Mouse (Mus musculus) Patski (cell line): ENCODE results near the gene B3gnt9. TPM values are rescaled to one million over a fixed set of nuclear protein-coding genes. Genes with fewer than 3 reads are reported as not detected.
"Not testable (repeated sequence)": the region's sequence is repeated elsewhere in the genome, so short reads cannot be mapped to it uniquely, and the experiment has no call there.

Experiments used
- ATAC-seq: fragments of 100-300 bp; one replicate; pipeline ENCODE4 v1.8.0; 2021
- CTCF ChIA-PET: fragments of 350-600 bp; sonication (Branson Sonifier 250); formaldehyde crosslinking; loops from one replicate; lab custom pipeline; 2022; ENCODE audit warnings: inconsistent platforms; lab: Charles Lee
- POLR2A ChIA-PET: fragments of 350-600 bp; sonication (Branson Sonifier 250); formaldehyde crosslinking; loops from one replicate; lab custom pipeline; 2022; ENCODE audit warnings: antibody characterized with exemption, inconsistent platforms; lab: Charles Lee
- DNase-seq: peaks from one replicate; pipeline ENCODE4 v3.0.0-alpha.2; 2011; ENCODE audit warnings: low read depth, low spot score
- H3K27me3 ChIP-seq: fragments of 371-371 bp; one replicate; pipeline ENCODE4 v1.5.1; 2021
- CTCF ChIP-seq: fragments of 100-300 bp; IDR thresholded peaks from one replicate; pipeline ENCODE4 v1.5.1; 2021
- in situ Hi-C: fragments of 300-500 bp; cut with MboI; formaldehyde crosslinking; loops from 3 replicates; pipeline ENCODE4 v1.11.1; 2018; ENCODE audit warnings: low pct_unique_long_range_greater_than_20kb, mixed read lengths
- polyA plus RNA-seq: library from polyadenylated mRNA; unstranded; gene quantifications from one replicate; pipeline ENCODE4 v1.2.3, GENCODE M21; 2021

B3gnt9 gene
- polyA plus RNA-seq, 1 experiment from 2014 or later, result 2.1 TPM

DNA sequence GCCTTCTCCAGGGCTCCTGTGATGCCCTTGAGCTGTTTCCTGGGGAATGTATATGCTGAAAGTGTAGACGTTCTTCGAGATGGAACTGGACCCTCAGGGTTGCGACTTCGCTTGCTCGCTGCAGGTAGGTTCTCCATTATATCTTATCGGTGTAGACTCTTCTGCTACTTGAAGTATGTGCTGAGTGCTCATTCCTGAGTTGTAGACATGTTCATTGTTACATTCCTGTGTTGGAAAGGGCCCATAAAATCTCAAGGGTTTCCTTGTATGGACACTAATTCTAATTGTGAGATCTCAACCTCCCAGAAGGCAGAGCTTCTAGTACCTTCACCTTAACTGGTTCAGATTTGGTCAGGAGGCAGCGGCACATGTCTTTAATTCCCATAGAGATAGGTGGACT, 13.9 kb downstream of the B3gnt9 start:
- no peaks in the 10 kb centered on the region for H3K27me3 ChIP-seq
- ChIA-PET CTCF (interaction anchor here (1.2 to 2.3 kb wide), 3 partner anchors 10 to 39 kb away, joined by 3 to 6 read pairs (median 4); no protein-coding TSS in a partner anchor), POLR2A (no interaction called here)
- DNase-seq (no peak), ATAC-seq (no peak)
- in situ Hi-C loops, result no loop called here
- TF ChIP-seq CTCF, result no peak

DNA sequence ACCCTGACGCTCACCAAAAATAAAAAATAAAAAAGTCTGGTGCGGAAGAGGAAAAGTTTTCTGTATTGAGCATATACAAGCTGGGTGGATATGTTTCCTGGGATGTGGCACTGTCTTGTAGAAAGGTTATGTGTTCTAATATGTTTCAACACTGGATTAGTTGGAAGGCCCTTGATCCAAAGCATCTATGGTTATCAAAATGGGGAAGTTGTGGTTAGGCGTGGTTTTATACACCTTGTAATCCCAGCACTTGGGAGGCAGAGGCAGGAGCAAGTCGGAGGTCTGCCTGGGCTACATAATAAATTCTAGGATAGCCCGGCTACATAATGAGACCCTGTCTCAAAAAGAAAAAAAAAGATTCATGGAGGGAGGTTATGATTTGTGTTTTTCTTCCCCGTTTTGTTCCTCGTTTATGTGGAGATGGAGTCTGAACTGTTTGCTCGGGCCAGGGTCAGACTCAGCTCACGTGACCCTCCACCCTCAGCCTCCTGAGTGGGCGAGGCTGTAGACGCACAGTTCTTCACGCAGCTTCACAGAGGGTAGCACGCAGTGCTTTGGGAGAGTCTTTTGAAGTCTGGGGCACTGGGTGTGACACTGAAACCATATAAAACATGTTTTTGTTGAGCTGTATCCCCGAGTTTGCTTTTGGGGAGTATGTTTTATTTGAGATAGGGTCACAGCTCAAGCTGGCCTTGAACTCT, 17.4 kb downstream of the B3gnt9 start:
- ATAC-seq, result no peak
- no peak for DNase-seq
- in situ Hi-C loops, result no loop called here

DNA sequence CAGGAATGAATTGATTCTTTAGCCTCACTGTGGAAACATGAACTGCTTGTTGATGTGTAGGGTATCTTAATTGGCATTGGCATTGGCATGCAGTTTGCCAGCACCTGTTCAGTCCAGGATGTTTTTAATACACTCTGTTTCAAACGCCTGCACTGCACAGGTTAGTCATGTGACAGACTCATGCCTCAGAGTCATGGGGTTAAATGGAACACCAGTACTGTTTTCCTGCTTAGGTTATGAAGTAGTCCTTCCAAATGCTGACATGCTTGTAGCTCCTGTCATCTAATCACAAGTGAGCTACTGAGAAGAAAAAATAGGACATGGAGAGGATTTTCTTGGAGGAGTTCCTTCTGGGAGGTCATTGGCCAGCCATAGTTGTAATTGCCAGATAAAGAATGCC, 19.7 kb downstream of the B3gnt9 start:
- POLR2A ChIA-PET, result no interaction called here
- no peaks in the 10 kb centered on the region for H3K27me3 ChIP-seq
- in situ Hi-C loops, result no loop called here
- ATAC-seq (no peak), DNase-seq (no peak)
- TF ChIP-seq CTCF, result no peak
- CTCF ChIA-PET, result interaction anchor here (1.0 kb wide), 1 partner anchor 12 kb away, joined by 3 read pairs; no protein-coding TSS in a partner anchor

More for the DNA sequence above, 17.4 kb downstream of the B3gnt9 start:
- no peak for TF ChIP-seq CTCF
- H3K27me3 ChIP-seq, result no peaks in the 10 kb centered on the region
- ChIA-PET POLR2A (interaction anchor here (0.6 kb wide), 1 partner anchor 125 kb away, joined by 6 read pairs; no protein-coding TSS in a partner anchor), CTCF (interaction anchor here (1.0 to 1.3 kb wide), 3 partner anchors 8 to 53 kb away, joined by 3 read pairs; partner anchors contain the start of gene D230025D16Rik)

DNA sequence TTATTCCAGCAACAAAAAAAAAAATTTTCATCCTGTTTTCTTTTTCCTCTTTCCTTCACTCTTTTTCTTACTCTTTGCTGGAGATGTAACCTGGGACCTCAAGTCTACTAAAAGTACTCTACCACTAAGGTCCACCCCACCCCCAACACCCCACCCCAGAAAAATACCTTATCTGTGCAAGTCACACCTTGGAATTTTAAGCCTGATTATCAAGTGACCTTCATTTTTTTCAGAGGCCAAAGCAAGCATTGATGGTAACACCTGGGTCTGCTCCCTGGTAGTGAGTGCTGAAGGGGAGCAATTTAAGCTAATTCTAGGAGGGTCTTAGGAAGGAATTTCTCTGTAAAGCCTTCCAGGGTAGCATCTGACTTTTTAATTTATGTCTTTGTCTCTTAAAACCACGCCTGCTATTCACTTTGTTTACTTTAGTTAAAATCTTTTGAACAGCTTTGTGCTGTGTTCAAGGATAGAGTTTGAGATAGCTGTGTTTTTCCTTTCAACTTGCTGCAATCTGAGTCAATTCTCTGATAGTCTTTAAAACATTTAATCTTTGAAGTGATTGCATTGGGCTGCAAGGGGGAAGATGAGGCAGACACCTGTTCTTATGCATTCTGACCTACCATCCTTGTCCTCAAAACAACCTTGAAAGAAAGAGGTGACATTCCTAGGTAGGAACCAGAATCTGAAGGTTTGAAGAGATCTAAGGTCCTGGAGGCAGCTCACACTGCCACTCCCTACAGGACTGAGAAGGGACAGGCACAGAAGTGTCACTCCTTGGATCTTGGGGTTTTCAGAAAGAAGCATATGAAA, 21.6 kb downstream of the B3gnt9 start:
- POLR2A ChIA-PET, result no interaction called here
- no peak for TF ChIP-seq CTCF
- CTCF ChIA-PET, result interaction anchor here (1.1 to 2.0 kb wide), 4 partner anchors 15 to 22 kb away, joined by 4 to 6 read pairs (median 4); partner anchors contain the start of gene B3gnt9
- DNase-seq (no peak), ATAC-seq (no peak)
- H3K27me3 ChIP-seq, result no peaks in the 10 kb centered on the region
- in situ Hi-C loops, result no loop called here

DNA sequence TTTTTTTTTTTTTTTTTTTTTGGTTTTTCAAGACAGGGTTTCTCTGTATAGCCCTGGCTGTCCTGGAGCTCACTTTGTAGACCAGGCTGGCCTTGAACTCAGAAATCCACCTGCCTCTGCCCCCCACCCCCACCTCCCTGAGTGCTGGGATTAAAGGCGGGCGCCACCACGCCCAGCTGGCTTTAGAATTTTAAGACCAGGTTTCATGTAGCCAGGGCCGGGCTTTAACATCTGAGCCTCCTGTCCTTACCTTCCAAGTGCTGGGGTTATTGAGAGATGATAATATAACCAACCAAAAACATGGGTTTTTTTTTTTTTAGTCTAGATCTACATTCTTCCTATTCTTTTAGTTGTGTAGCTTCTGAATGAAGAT, 22.6 kb downstream of the B3gnt9 start:
- in situ Hi-C loops, ATAC-seq, DNase-seq, H3K27me3 ChIP-seq, POLR2A ChIA-PET: not testable (repeated sequence)
- CTCF ChIA-PET, result interaction anchor here (1.4 to 2.0 kb wide), 3 partner anchors 14 to 21 kb away, joined by 4 to 6 read pairs (median 5); no protein-coding TSS in a partner anchor

DNA sequence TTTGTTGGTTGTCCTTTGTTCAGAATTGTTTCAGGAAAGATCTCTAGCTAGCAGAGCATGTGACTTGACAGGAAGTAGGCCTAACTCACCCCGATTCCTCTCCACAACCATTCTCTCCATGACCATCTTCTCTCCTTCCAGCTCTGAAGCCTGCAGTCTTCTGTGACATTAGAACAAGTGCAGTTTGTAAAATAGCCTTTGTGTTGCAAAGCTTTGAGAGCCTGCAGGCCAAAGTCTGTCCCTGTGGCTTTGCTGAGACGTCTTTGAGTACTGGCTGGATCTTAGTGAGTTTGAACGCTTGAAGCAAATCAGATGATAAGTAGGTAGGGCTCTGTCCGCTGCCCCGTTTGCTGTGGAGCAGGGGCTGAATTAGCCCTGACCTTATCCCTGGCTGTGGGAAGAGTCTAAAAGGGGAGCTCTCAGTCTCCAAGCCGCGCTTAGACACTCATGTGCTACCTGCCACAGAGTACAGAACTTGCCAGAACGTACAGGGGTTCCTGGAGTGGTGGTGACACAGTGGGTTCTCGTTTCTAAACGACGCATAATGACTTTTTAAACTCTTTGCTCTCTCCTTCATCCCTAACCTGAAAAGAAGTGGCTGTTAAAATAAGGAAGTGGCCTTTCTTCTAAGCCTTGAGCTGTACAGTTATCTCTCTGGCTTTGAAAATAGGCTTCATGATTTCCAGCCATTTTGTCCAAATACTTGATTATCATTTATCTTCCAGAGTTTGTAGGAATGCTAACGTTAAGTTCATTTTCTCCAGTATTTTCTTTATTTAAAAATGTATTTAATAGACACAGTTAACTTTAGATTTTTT, 23.2 kb downstream of the B3gnt9 start:
- no peak for ATAC-seq
- CTCF ChIA-PET, result interaction anchor here (1.4 to 2.4 kb wide), 4 partner anchors 10 to 93 kb away, joined by 5 to 6 read pairs (median 6); no protein-coding TSS in a partner anchor
- DNase-seq, result no peak
- POLR2A ChIA-PET, result no interaction called here
- H3K27me3 ChIP-seq, result no peaks in the 10 kb centered on the region
- in situ Hi-C loops, result no loop called here
- TF ChIP-seq CTCF, result no peak

DNA sequence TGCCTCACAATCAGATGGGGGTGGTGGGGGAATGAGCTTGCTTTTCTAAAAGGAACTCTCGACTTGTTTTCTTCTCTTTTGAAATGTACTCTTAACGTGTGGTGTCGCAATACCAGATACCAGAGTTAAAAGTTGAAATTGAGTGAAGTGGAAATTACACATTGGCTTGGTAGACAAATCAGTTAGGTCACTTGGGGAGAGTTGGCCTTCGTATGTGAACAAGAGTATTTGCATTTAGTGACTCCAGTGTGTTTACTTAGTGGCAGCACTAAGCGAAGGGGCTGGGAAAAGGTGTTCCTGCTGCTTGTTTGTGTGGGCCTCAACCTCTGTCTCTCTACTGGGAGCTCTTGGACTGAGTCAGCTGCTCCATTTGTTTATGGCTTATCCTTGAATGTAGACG, 29.0 kb downstream of the B3gnt9 start:
- in situ Hi-C loops, result no loop called here
- ChIA-PET POLR2A (interaction anchor here (0.5 to 0.6 kb wide), 2 partner anchors 41 to 589 kb away, joined by 3 read pairs; no protein-coding TSS in a partner anchor), CTCF (interaction anchor here (0.6 to 1.4 kb wide), 3 partner anchors 8 to 46 kb away, joined by 4 read pairs; no protein-coding TSS in a partner anchor)
- ATAC-seq, result no peak
- no peak for DNase-seq
- no peak for TF ChIP-seq CTCF
- no peaks in the 10 kb centered on the region for H3K27me3 ChIP-seq

DNA sequence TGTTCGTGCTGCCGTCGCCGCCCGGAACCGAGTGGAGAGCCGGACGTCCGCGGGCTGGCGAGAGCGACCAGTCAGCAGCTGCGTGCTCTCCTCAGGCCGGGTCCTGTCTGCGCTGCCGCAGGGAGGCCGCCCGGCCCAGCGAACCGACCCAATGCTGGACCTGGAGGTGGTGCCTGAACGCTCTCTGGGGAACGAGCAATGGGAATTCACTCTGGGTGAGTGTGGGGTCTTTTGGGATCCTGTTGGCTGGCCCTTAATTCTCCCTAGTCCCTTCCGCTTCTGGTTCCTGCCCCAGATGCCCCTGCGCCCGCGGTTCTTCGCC, 29.7 kb downstream of the B3gnt9 start:
- ChIA-PET CTCF (interaction anchor here (1.2 to 1.4 kb wide), 2 partner anchors 7 to 13 kb away, joined by 3 to 4 read pairs; no protein-coding TSS in a partner anchor), POLR2A (no interaction called here)
- TF ChIP-seq CTCF, result no peak
- ATAC-seq, result no peak
- no peak for DNase-seq
- no peaks in the 10 kb centered on the region for H3K27me3 ChIP-seq
- in situ Hi-C loops, result no loop called here

DNA sequence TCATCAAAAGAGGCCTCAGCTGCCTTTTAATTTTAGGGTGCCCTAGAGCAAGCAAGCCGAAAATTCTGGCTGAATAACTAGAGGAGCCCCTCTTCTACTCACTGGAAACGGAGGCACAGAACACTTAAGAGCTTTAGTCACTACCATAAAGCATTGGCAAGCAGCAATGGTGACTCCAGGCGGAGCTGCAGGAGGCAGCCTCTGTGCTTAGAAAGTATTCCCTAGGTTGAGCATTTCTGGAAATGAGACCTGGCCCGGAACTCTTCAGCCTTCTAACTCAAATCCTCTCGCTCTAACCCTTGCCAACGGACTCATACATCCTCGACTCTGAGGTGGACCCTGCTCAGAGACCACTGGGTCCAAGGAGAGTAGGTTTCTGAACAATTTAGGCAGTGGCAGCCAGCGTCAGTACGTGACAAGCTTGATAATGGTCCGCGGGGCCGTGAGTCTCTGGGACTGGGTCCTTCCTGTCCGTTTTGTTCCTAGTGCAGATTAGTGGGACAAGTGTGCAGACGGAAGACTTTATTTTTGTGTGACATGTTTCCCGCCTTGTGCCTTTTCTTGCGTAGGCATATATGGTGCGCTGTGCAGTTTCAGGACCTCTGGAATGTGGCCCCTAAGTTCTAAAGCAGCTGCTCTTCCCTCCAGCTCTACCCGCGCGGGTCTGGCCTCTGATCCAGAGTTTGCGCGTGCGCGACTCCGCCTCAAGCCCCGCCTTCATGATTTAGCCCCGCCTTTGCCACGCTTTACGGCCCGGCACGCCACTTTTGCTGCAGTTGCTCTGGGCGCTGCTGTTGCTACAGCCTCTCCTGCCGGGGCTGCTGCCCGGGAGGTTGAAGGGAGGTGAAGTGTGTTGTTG, 30.3 kb downstream of the B3gnt9 start, which contains the start of gene D230025D16Rik:
TSS of gene D230025D16Rik (plus strand) at position 733 of the 859 bp plus-strand sequence.
- DNase-seq (peak; percentile 71), ATAC-seq (peak; percentile 91)
- in situ Hi-C loops, result no loop called here
- CTCF ChIA-PET, result interaction anchor here (1.1 to 1.2 kb wide), 3 partner anchors 14 to 72 kb away, joined by 3 to 5 read pairs (median 3); partner anchors contain the start of gene Exoc3l
- TF ChIP-seq CTCF, result no peak
- H3K27me3 ChIP-seq, result no peaks in the 10 kb centered on the region
- POLR2A ChIA-PET, result interaction anchor here (1.2 to 1.3 kb wide), 2 partner anchors 15 to 95 kb away, joined by 3 read pairs; no protein-coding TSS in a partner anchor
